Mouse (Mus musculus): ENCODE results near the gene Ctnnd1. TPM values are rescaled to one million over a fixed set of nuclear protein-coding genes. Genes with fewer than 3 reads are reported as not detected.
"Not testable (repeated sequence)": the region's sequence is repeated elsewhere in the genome, so short reads cannot be mapped to it uniquely, and the experiment has no call there.

Ctnnd1 gene
- polyA plus RNA-seq, 1 experiment from 2014 or later, result 30.7 TPM

DNA sequence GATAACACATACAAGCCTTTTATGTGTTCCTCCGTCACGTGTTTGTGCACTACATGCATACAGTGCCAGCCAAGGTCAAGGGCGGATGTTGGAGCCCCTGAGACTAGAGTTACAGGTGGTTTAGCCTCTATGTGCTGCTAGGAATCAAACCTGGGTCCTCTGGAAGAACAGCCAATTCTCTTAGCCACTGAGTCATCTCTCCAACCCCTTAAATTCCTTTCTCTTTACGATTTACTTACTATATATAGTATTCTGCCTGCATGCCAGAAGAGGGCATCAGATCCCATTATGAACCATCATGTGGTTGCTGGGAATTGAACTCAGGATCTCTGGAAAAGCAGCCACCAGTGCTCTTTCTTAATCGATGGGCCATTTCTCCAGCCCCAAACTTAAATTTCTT is 21.0 kb upstream of the Ctnnd1 start:
- not testable (repeated sequence) for H3K9me3 ChIP-seq (ENCODE audit: control insufficient read depth, low read length); H3K27me3 ChIP-seq (ENCODE audit: control insufficient read depth, insufficient read depth, low read length); DNase-seq (ENCODE audit: low spot score); ATAC-seq (ENCODE audit: low FRiP score)
- Histone ChIP-seq H3K36me3 (replicated peaks; ENCODE audit: control insufficient read depth, insufficient read depth) (peaks cover 39% of the 10 kb centered on the region), H3K27ac (peak overlapping the region; percentile 86; the same call in 1 of the 2 replicates), H3K4me1 (replicated peaks; ENCODE audit: control insufficient read depth, insufficient read depth, low read length) (peaks cover 17% of the 10 kb centered on the region), H3K9ac (peak overlapping the region; percentile 80; the same call in 1 of the 2 replicates), H3K4me3 (replicated peaks; ENCODE audit: low read length) (peak overlapping the region; percentile 70; the same call in 1 of the 2 replicates), H3K4me2 (replicated peaks) (peak overlapping the region; percentile 65)
- WGBS, result 70% methylated on average over 4 of the region's 5 CpGs

DNA sequence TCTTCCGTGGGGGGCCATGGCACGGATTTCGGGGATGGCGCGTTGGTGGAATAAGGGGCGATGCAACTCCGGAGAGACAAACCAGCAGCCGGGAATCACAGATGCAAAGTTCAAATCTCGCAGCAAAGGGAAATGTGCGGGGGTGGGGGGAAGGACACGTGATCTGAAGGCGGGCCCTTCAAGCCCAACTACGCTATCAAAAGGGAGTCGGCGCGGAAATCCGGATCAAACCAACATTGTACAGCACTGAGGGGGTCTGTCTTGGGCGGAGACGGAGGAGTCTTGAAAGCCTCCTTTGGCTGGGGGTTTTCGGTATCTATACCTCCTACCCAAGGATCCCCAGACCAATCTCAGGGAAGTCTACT is 20.0 kb upstream of the Ctnnd1 start, which contains the start of gene Selenoh:
TSS of gene Selenoh (minus strand) at position 202 of the 365 bp plus-strand sequence.
- Histone ChIP-seq H3K9ac (peak within 1 kb of the TSS; percentile 80), H3K27me3 (ENCODE audit: control insufficient read depth, insufficient read depth, low read length) (no peaks in the 10 kb centered on the region), H3K36me3 (replicated peaks; ENCODE audit: control insufficient read depth, insufficient read depth) (peaks cover 32% of the 10 kb centered on the region), H3K27ac (peak within 1 kb of the TSS; percentile 86), H3K4me3 (replicated peaks; ENCODE audit: low read length) (peak within 1 kb of the TSS; percentile 70), H3K4me1 (replicated peaks; ENCODE audit: control insufficient read depth, insufficient read depth, low read length) (peaks cover 10% of the 10 kb centered on the region), H3K9me3 (ENCODE audit: control insufficient read depth, low read length) (no peaks in the 10 kb centered on the region), H3K4me2 (replicated peaks) (peak within 1 kb of the TSS; percentile 65)
- ATAC-seq (ENCODE audit: low FRiP score) (peak; percentile 98), DNase-seq (ENCODE audit: low spot score) (peak; percentile 94)
- 0% methylated on average over 20 of the region's 20 CpGs for WGBS

DNA sequence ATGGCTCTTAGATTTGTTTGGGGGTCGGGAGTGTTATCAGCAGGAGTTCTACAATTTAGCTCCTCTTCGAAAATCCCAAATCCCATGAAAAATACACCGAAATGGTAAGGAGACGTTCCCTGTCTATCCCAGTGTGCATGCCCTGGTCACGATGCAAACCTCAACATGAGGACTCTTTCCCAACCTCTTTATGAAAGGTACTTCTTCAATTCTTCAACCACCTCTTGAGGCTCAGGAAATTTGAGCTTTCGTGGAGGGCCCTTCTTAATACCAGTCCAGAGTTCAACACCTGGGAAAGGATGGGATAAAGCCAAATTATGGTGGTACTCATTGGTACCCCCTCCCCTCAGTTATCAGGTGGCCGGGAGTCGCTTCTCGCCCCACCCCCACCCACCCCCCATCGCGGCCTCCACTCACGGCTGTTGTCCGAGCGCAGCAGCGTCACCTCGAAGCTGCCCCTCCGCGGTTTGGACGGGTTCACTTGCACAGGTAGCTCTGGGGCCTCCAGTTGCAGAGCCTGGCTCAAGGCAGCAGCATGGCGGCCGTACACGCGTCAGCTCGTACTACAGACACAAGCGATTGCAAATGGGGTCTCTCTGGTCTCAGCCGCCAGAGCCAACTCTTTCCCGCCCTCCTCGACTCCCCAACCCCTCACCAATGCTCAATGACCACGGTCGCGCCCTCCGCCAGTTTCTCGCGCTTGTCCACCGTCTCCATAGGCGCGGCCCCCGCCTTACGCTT is 19.4 kb upstream of the Ctnnd1 start:
- H3K9me3 ChIP-seq (ENCODE audit: control insufficient read depth, low read length), result no peaks in the 10 kb centered on the region
- 3% methylated on average over 39 of the region's 39 CpGs for WGBS
- DNase-seq (ENCODE audit: low spot score) (no peak), ATAC-seq (ENCODE audit: low FRiP score) (peak; percentile 79)
- H3K27ac ChIP-seq, result peak overlapping the region; percentile 85
- peaks cover 10% of the 10 kb centered on the region for H3K4me1 ChIP-seq (replicated peaks; ENCODE audit: control insufficient read depth, insufficient read depth, low read length)
- H3K27me3 ChIP-seq (ENCODE audit: control insufficient read depth, insufficient read depth, low read length), result no peaks in the 10 kb centered on the region
- peaks cover 26% of the 10 kb centered on the region for H3K36me3 ChIP-seq (replicated peaks; ENCODE audit: control insufficient read depth, insufficient read depth)
- H3K4me2 ChIP-seq (replicated peaks), result peak overlapping the region; percentile 65
- peak overlapping the region; percentile 70 for H3K4me3 ChIP-seq (replicated peaks; ENCODE audit: low read length)
- peak overlapping the region; percentile 80 for H3K9ac ChIP-seq

DNA sequence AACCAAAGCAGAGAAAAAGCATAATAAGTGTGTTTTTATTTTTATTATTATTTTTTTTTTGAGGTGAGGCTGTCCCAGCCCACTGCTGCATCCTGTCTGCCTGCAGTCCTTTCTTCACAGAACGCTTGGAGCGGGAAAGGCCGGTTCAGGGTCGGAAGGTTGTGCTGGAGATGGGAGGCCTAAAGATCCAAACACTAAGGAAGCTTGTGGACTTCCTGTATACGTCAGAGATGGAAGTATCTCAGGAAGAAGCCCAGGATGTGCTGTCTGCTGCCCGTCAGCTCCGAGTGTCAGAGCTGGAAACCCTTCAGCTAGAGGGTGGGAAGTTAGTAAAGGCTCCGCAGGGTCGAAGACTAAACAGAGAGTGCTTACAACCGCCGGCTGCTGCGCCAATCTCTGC is 15.5 kb upstream of the Ctnnd1 start:
- no peaks in the 10 kb centered on the region for H3K27me3 ChIP-seq (ENCODE audit: control insufficient read depth, insufficient read depth, low read length)
- ATAC-seq (ENCODE audit: low FRiP score) (no peak), DNase-seq (ENCODE audit: low spot score) (no peak)
- H3K4me3 ChIP-seq (replicated peaks; ENCODE audit: low read length), result no peak overlapping the region
- no peak overlapping the region for H3K9ac ChIP-seq
- WGBS, result 68% methylated on average over 12 of the region's 12 CpGs
- H3K4me2 ChIP-seq (replicated peaks), result no peak overlapping the region
- no peaks in the 10 kb centered on the region; the same call in 1 of the 2 replicates for H3K36me3 ChIP-seq (replicated peaks; ENCODE audit: control insufficient read depth, insufficient read depth)
- H3K27ac ChIP-seq, result no peak overlapping the region
- H3K9me3 ChIP-seq (ENCODE audit: control insufficient read depth, low read length), result no peaks in the 10 kb centered on the region
- H3K4me1 ChIP-seq (replicated peaks; ENCODE audit: control insufficient read depth, insufficient read depth, low read length), result peaks cover 10% of the 10 kb centered on the region

DNA sequence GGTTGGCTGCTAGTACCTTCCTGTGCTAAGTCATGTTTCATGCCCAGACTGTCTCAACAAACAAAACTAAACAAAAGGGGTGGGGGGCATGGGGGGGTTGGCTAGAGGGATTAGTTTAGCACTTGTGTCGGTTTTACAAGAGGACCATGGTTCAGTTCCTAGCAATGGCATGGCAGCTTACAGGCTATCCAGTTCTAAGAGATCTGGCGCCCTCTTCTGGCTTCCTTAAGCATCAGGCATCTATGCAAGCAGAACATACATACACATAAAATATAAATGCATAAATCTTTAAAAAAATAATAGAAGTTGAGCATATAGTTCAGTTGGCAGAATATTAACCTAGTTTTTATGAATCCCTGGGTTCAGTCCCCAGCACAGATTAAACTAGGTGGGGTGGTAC is 12.3 kb upstream of the Ctnnd1 start:
- Histone ChIP-seq H3K27ac (no peak overlapping the region), H3K9me3 (ENCODE audit: control insufficient read depth, low read length) (no peaks in the 10 kb centered on the region), H3K4me2 (replicated peaks) (no peak overlapping the region), H3K36me3 (replicated peaks; ENCODE audit: control insufficient read depth, insufficient read depth) (no peaks in the 10 kb centered on the region; the same call in 1 of the 2 replicates), H3K4me1 (replicated peaks; ENCODE audit: control insufficient read depth, insufficient read depth, low read length) (no peaks in the 10 kb centered on the region), H3K4me3 (replicated peaks; ENCODE audit: low read length) (no peak overlapping the region), H3K27me3 (ENCODE audit: control insufficient read depth, insufficient read depth, low read length) (no peaks in the 10 kb centered on the region), H3K9ac (no peak overlapping the region)
- DNase-seq (ENCODE audit: low spot score) (no peak), ATAC-seq (ENCODE audit: low FRiP score) (no peak)
- 19% methylated on average over 2 of the region's 2 CpGs for WGBS

DNA sequence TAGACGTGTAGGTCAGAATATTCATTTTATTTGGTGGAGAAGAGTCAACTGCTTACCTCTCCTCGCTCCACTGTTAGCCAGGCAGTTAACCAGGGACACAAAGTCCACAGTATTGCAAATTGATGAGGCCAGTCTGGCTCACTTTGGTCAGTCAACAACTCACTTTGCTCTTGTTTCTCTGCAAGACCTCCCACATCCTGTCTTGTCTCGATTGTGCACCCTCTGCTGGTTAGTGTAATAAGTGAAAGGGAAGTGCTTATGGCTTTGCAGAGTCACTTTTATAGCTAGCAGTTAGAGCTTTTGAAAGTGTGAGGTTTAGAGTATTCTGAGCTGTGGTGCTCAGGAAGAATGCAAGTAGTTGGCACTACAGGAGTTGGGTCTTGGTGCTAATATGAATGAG is 9.7 kb upstream of the Ctnnd1 start:
- ATAC-seq (ENCODE audit: low FRiP score) (no peak), DNase-seq (ENCODE audit: low spot score) (no peak)
- no peaks in the 10 kb centered on the region for H3K4me1 ChIP-seq (replicated peaks; ENCODE audit: control insufficient read depth, insufficient read depth, low read length)
- H3K36me3 ChIP-seq (replicated peaks; ENCODE audit: control insufficient read depth, insufficient read depth), result no peaks in the 10 kb centered on the region
- no peak overlapping the region for H3K4me2 ChIP-seq (replicated peaks)
- H3K27ac ChIP-seq, result no peak overlapping the region
- H3K9me3 ChIP-seq (ENCODE audit: control insufficient read depth, low read length), result no peaks in the 10 kb centered on the region
- WGBS, result 79% methylated on average over 3 of the region's 3 CpGs
- no peaks in the 10 kb centered on the region for H3K27me3 ChIP-seq (ENCODE audit: control insufficient read depth, insufficient read depth, low read length)
- H3K9ac ChIP-seq, result no peak overlapping the region
- no peak overlapping the region for H3K4me3 ChIP-seq (replicated peaks; ENCODE audit: low read length)

DNA sequence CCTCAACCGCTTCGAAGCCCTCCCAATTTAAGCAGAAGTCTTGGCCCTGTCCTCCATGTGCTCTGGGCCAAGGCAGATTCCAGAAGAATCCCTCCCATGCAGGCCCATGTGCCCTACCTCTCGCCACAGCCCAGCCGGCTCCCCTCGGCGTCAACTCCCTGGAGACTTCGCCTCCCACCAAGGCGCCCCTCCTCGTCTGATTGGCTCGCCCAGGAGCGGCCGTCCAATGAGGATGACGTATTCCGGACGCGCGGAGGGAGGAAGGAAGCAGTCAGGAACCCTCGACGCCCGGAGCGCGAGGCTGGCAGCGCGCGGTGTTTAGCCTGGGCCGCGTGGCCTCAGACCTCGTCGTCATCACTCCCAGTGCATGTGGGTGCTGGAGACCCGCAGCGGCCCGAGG is 8.2 kb upstream of the Ctnnd1 start, which contains the start of gene Btbd18:
TSS of gene Btbd18 (plus strand) at position 274 of the 400 bp plus-strand sequence.
- no peaks in the 10 kb centered on the region for H3K4me1 ChIP-seq (replicated peaks; ENCODE audit: control insufficient read depth, insufficient read depth, low read length)
- no peaks in the 10 kb centered on the region for H3K36me3 ChIP-seq (replicated peaks; ENCODE audit: control insufficient read depth, insufficient read depth)
- no peak for ATAC-seq (ENCODE audit: low FRiP score)
- H3K9ac ChIP-seq, result no peak within 1 kb of the TSS
- no peak for DNase-seq (ENCODE audit: low spot score)
- no peaks in the 10 kb centered on the region for H3K9me3 ChIP-seq (ENCODE audit: control insufficient read depth, low read length)
- H3K27ac ChIP-seq, result no peak within 1 kb of the TSS
- no peaks in the 10 kb centered on the region for H3K27me3 ChIP-seq (ENCODE audit: control insufficient read depth, insufficient read depth, low read length)
- H3K4me3 ChIP-seq (replicated peaks; ENCODE audit: low read length), result no peak within 1 kb of the TSS
- no peak within 1 kb of the TSS for H3K4me2 ChIP-seq (replicated peaks)
- 95% methylated on average over 32 of the region's 32 CpGs for WGBS

DNA sequence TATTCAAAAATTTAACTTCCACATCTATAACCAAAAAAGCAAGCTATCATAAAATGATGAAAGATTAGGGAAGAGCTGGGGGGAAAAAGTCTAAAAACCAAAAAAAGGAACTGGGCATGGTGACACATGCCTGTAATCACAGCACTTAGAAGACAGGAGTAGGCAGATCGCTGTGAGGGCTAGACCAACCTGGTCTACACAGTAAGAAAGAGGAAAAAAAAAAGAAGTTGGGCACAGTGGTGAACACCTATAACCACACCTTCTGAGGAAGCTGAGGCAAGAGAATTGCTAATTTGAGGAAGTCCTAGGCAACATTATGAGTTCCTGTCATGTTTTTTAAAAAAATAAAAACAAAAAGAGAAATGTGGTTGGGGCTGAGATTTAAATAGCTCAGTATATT is 5.3 kb upstream of the Ctnnd1 start:
- H3K4me2 ChIP-seq (replicated peaks), result no peak overlapping the region
- no peak overlapping the region for H3K27ac ChIP-seq
- no peaks in the 10 kb centered on the region for H3K27me3 ChIP-seq (ENCODE audit: control insufficient read depth, insufficient read depth, low read length)
- DNase-seq (ENCODE audit: low spot score) (no peak), ATAC-seq (ENCODE audit: low FRiP score) (no peak)
- H3K9ac ChIP-seq, result no peak overlapping the region
- WGBS, result 64% methylated on average over 1 of the region's 1 CpGs
- H3K9me3 ChIP-seq (ENCODE audit: control insufficient read depth, low read length), result no peaks in the 10 kb centered on the region
- no peaks in the 10 kb centered on the region for H3K36me3 ChIP-seq (replicated peaks; ENCODE audit: control insufficient read depth, insufficient read depth)
- no peak overlapping the region for H3K4me3 ChIP-seq (replicated peaks; ENCODE audit: low read length)
- 0 out of 2 replicates have a peak, but pooled peaks cover 8% of the 10 kb centered on the region for H3K4me1 ChIP-seq (replicated peaks; ENCODE audit: control insufficient read depth, insufficient read depth, low read length)

DNA sequence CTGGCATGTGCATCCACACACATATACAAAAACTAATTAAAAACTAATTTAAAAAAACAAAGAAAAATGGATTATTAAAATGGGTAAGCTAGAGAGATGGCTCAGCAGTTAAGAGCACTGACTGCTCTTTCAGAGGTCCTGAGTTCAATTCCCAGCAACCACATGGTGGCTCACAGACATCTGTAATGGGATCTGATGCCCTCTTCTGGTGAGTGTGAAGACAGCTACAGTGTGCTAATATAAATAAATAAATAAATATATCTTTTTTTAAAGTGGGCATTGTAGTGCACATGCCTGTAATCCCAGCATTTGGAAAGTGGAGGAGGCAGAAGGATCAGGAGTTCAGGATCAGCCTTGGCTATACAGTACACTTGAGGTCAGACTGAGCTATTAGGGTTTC is 2.8 kb upstream of the Ctnnd1 start:
- DNase-seq (ENCODE audit: low spot score), result no peak
- Histone ChIP-seq H3K36me3 (replicated peaks; ENCODE audit: control insufficient read depth, insufficient read depth) (no peaks in the 10 kb centered on the region), H3K9me3 (ENCODE audit: control insufficient read depth, low read length) (no peaks in the 10 kb centered on the region), H3K9ac (no peak overlapping the region), H3K27me3 (ENCODE audit: control insufficient read depth, insufficient read depth, low read length) (no peaks in the 10 kb centered on the region), H3K27ac (no peak overlapping the region), H3K4me3 (replicated peaks; ENCODE audit: low read length) (no peak overlapping the region), H3K4me1 (replicated peaks; ENCODE audit: control insufficient read depth, insufficient read depth, low read length) (0 out of 2 replicates have a peak, but pooled peaks cover 8% of the 10 kb centered on the region), H3K4me2 (replicated peaks) (no peak overlapping the region)
- ATAC-seq (ENCODE audit: low FRiP score), result no peak
